Mouse (Mus musculus): ENCODE measurements around the gene Aif1. TPM values are rescaled to one million over a fixed set of nuclear protein-coding genes. Genes with fewer than 3 reads are reported as not detected.

Gene Aif1
- total and polyA plus RNA-seq, 3 experiments = 0.42 to 0.45 TPM; not detected in 1

DNA sequence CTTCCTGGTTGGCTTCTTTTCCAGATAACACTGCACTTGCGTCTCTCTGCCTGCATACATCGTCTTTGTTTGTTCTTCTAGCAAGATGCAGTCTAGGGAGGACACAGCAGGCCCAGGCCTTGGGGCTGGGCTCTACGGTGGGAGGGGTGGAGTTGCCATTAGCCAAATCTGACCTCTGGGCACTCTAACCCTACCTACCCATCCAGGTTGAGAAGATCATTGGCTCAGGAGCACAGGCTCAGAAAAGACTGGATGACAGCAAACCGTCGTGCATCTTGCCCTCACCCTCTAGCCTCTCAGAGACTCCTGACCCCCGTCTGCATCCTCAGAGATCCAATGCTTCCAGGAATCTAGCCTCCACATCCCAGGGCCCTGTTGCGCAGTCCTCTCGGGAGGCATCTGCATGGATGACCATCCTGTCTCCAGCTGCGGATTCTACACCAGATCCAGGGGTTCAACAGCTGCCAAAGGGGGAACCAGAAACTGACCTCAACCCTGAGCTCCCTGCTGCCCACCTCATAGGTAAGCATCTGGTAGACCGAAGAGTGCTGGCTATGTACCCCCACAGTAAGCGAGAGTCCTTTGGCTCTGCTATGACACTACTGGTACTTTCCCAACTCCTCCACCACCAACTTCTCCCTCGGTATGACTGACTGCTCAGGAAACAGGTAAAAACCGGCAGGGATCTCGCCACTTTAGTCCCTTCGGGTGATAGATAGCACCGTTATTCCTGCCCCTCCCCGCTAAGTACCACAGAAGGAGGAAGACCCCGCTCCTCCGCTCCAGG, 19.2 kb upstream of the Aif1 start:
- peak overlapping the region; percentile 71 for H3K9ac ChIP-seq (ENCODE audit: control insufficient read depth, low read depth, low read length, poor library complexity, severe bottlenecking)
- no peaks in the 10 kb centered on the region for H3K9me3 ChIP-seq (replicated peaks; ENCODE audit: insufficient read depth, low read length)
- TF ChIP-seq HCFC1 (IDR thresholded peaks at IDR 0.05; ENCODE audit: low read depth, low read length) (no peak), POLR2AphosphoS5 (IDR thresholded peaks at IDR 0.05; ENCODE audit: borderline replicate concordance, low read depth, low read length) (no peak), KAT2A (conservative IDR thresholded peaks at IDR 0.05; ENCODE audit: low read depth, low read length) (no peak), ELF1 (IDR thresholded peaks at IDR 0.05; ENCODE audit: low read depth, low read length) (no peak), ZMIZ1 (IDR thresholded peaks at IDR 0.05; ENCODE audit: low read depth, low read length) (no peak), ZNF384 (IDR thresholded peaks at IDR 0.05; ENCODE audit: low read depth, low read length) (no peak), ZKSCAN1 (IDR thresholded peaks at IDR 0.05; ENCODE audit: low read depth, low read length) (no peak), GATA1 (IDR thresholded peaks at IDR 0.05; ENCODE audit: low read depth, low read length) (no peak), TCF12 (IDR thresholded peaks at IDR 0.05; ENCODE audit: low read depth, low read length) (no peak), TAL1 (IDR thresholded peaks at IDR 0.05; ENCODE audit: low read length) (no peak), MXI1 (IDR thresholded peaks at IDR 0.05; ENCODE audit: low read depth, low read length) (no peak), ZC3H11A (IDR thresholded peaks at IDR 0.05; ENCODE audit: low read depth, low read length) (no peak), UBTF (IDR thresholded peaks at IDR 0.05; ENCODE audit: borderline replicate concordance, insufficient read depth, low read depth, low read length) (no peak), RAD21 (IDR thresholded peaks at IDR 0.05; ENCODE audit: low read depth, low read length) (no peak), USF2 (IDR thresholded peaks at IDR 0.05; ENCODE audit: borderline replicate concordance in 1 of 2, insufficient read depth in 1 of 2, low read depth in 1 of 2, low read length in 2 of 2) (no peak), EP300 (IDR thresholded peaks at IDR 0.05; ENCODE audit: low read depth in 1 of 2, low read length in 2 of 2) (no peak), MAX (IDR thresholded peaks at IDR 0.05; ENCODE audit: low read length) (no peak), POLR2A (IDR thresholded peaks at IDR 0.05; ENCODE audit: control insufficient read depth in 1 of 2, insufficient read depth in 1 of 2, low read depth in 1 of 2, low read length in 2 of 2, poor library complexity in 1 of 2) (no peak), CHD2 (IDR thresholded peaks at IDR 0.05; ENCODE audit: low read length) (no peak)
- H3K36me3 ChIP-seq (ENCODE audit: control insufficient read depth in 1 of 2, insufficient read depth in 2 of 2, low read length in 2 of 2) = peaks cover 0 to 18% of the 10 kb centered on the region in 2 experiments; a peak in 2 of 4 replicates
- peak overlapping the region; percentile 71 to 74 for H3K4me3 ChIP-seq (ENCODE audit: control insufficient read depth in 1 of 2, insufficient read depth in 1 of 2, low read depth in 2 of 2, low read length in 2 of 2)
- H3K79me2 ChIP-seq (ENCODE audit: control insufficient read depth, insufficient read depth, low read length, poor library complexity) = peaks cover 5% of the 10 kb centered on the region; the same call in 1 of the 2 replicates
- no peaks in the 10 kb centered on the region for H3K27me3 ChIP-seq (ENCODE audit: control insufficient read depth in 1 of 2, insufficient read depth in 2 of 2, low read length in 2 of 2)
- peaks cover 11 to 23% of the 10 kb centered on the region in 2 experiments for H3K4me1 ChIP-seq (ENCODE audit: control insufficient read depth in 1 of 2, insufficient read depth in 2 of 2, low read length in 2 of 2)
- no peak overlapping the region for H3K27ac ChIP-seq (ENCODE audit: control insufficient read depth, low read depth, low read length)
- DNase-seq (ENCODE audit: low read depth, low spot score) = no peak
